Mouse (Mus musculus): ENCODE results near the gene St8sia2.
"Not testable (repeated sequence)": the region's sequence is repeated elsewhere in the genome, so short reads cannot be mapped to it uniquely, and the experiment has no call there.

Gene St8sia2

GRCm38 (mm10) chr7:73972157-73972556, 41.3 kb downstream of the St8sia2 start:
- not testable (repeated sequence) for DNase-seq (ENCODE audit: low spot score)

- no peak for DNase-seq (ENCODE audit: low spot score)
These were observed 48.3 kb downstream of the St8sia2 start for GRCm38 (mm10) chr7:73965164-73965563.

GRCm38 (mm10) chr7:73962431-73962830, 51.1 kb downstream of the St8sia2 start:
- no peak for DNase-seq (ENCODE audit: low spot score)

GRCm38 (mm10) chr7:73954441-73954840, 59.0 kb downstream of the St8sia2 start:
- no peak for DNase-seq (ENCODE audit: low spot score)

GRCm38 (mm10) chr7:73953131-73953530, 60.4 kb downstream of the St8sia2 start:
- no peak for DNase-seq (ENCODE audit: low spot score)

- no peak for DNase-seq (ENCODE audit: low spot score)
These were observed 71.8 kb downstream of the St8sia2 start for GRCm38 (mm10) chr7:73941640-73942039.

- no peak for DNase-seq (ENCODE audit: low spot score)
These were observed 74.3 kb downstream of the St8sia2 start for GRCm38 (mm10) chr7:73939236-73939635.

GRCm38 (mm10) chr7:73938046-73938810, 75.3 kb downstream of the St8sia2 start:
- no peak for DNase-seq (ENCODE audit: low spot score)

- DNase-seq (ENCODE audit: low spot score): no peak
These were observed 77.4 kb downstream of the St8sia2 start for GRCm38 (mm10) chr7:73936119-73936518.

GRCm38 (mm10) chr7:73935703-73936102, 77.8 kb downstream of the St8sia2 start:
- DNase-seq (ENCODE audit: low spot score): no peak

GRCm38 (mm10) chr7:73933036-73933435, 80.5 kb downstream of the St8sia2 start:
- DNase-seq (ENCODE audit: low spot score): no peak

- DNase-seq (ENCODE audit: low spot score): no peak
These were observed 92.5 kb downstream of the St8sia2 start for GRCm38 (mm10) chr7:73920921-73921485.

GRCm38 (mm10) chr7:73917633-73918311, 95.7 kb downstream of the St8sia2 start:
- DNase-seq (ENCODE audit: low spot score): no peak

- DNase-seq (ENCODE audit: low spot score): peak; percentile 11
These were observed 101.6 kb downstream of the St8sia2 start for GRCm38 (mm10) chr7:73911899-73912298.

GRCm38 (mm10) chr7:73910843-73911242, 102.6 kb downstream of the St8sia2 start:
- DNase-seq (ENCODE audit: low spot score): no peak

GRCm38 (mm10) chr7:73909432-73910205, 103.9 kb downstream of the St8sia2 start:
- DNase-seq (ENCODE audit: low spot score): no peak

- DNase-seq (ENCODE audit: low spot score): no peak
These were observed 119.0 kb downstream of the St8sia2 start for GRCm38 (mm10) chr7:73894506-73894905.

GRCm38 (mm10) chr7:73891830-73892229, 121.7 kb downstream of the St8sia2 start:
- no peak for DNase-seq (ENCODE audit: low spot score)

GRCm38 (mm10) chr7:73890891-73891610, 122.4 kb downstream of the St8sia2 start:
- DNase-seq (ENCODE audit: low spot score): no peak

GRCm38 (mm10) chr7:73890466-73890865, 123.0 kb downstream of the St8sia2 start:
- no peak for DNase-seq (ENCODE audit: low spot score)
